Mouse (Mus musculus): ENCODE results near the gene Cntn1.
"Not testable (repeated sequence)": the region's sequence is repeated elsewhere in the genome, so short reads cannot be mapped to it uniquely, and the experiment has no call there.

Cntn1 gene

DNA sequence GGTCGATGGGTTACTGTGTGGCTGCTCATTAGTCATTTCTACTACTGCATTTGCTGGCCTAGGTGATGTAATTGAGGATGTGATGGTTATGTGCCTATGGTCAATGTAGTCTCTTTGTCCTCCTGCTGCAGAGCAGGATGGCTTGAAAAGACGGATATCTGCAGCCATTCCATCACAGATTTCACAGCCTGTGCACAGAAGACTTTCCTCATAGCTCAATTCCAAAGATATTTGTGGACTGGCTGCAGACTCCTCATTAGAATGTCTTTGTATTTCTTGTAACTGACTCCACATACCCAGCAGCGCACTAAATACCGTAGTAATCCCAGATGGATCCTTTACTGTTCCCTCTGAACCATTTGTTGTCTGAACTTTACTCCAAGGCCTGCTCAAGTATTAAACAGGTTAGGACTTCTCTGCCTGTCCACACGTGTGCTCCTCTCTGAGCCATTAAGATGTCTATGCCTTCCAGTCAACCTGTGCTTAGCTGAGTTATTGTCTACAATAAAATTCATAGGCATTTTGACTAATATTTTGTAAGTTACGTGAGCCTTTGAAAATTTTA is 220.9 kb downstream of the Cntn1 start:
- no peak for DNase-seq

GRCm38 (mm10) chr15:92276826-92277225 is 225.9 kb downstream of the Cntn1 start:
- no peak for DNase-seq

DNA sequence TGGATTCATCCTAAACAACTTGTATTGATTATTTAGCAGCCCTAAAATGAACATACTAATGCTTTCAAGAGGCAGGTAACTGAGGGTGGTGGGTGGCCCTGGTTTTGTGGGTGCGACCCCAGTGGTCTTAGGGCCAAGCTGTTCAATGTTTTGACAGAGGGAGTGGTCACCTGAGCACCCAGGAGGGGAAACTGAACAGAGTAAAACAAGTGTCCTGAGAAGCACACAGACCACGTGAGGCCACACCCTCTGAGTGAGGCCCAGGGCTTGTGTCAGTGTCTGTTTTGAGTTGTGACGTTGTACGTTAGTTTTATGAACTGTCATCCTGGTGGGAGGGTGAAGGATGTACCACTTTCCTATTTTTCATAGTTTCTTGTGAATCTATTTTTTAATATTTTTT is 227.0 kb downstream of the Cntn1 start:
- DNase-seq, result no peak

GRCm38 (mm10) chr15:92280966-92281365 is 230.0 kb downstream of the Cntn1 start:
- DNase-seq, result no peak

DNA sequence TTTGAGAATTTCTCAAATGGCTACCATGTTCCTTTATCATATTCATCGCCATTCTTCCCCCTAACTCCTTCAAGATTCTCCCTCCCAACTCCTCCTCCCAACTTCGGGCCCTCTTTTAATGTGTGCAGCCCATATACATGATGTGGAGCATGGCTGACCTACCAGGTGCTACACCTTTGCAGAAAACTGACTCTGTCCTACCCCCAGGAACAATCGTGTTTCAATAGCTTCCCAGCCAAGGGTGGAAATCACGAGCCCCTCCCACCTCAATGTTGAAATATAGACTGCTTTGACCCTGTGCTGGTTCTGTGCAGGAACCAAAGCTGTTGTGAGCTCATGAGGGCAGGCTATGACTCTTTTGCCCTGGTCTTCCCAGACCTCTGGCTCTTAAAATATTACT is 236.7 kb downstream of the Cntn1 start:
- DNase-seq, result no peak

DNA sequence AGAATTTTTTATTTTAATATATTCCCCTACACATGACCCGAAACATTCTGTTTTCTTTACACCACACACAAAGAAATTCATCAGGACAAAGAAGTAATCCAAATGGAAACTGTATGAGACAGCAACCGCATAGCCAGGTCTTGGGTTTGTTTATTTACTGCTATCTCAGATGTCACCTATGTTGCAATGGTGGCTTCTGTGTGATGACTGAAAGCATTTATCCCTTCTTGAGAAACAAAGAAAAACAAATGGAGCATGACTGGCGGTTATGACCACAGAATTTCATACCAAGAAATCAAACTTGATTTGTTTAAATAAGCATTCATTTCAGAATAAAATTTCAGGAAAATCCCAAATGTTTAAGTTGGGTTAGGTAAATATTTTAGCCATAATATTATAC is 245.5 kb downstream of the Cntn1 start:
- no peak for DNase-seq

GRCm38 (mm10) chr15:92302796-92303195 is 251.8 kb downstream of the Cntn1 start:
- DNase-seq, result no peak

DNA sequence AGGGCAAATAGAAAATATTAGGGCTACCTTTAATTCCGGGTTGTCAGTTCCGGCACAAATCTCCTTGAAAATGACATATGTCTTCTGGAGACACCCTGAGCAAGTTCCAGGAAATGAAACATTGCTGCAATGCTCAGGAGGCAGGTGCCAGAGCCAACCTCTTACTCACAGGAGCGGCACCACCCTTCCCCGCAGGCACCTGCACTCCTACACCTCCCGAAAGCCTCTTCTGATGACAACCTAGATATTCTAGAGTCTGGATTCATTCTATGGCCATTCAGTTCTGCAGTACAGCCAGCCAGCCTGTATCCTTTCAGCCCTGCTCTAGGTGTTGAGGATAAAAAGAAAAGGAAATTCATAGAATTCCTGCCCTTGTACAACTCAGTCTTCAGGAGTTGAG is 253.3 kb downstream of the Cntn1 start:
- no peak for DNase-seq

DNA sequence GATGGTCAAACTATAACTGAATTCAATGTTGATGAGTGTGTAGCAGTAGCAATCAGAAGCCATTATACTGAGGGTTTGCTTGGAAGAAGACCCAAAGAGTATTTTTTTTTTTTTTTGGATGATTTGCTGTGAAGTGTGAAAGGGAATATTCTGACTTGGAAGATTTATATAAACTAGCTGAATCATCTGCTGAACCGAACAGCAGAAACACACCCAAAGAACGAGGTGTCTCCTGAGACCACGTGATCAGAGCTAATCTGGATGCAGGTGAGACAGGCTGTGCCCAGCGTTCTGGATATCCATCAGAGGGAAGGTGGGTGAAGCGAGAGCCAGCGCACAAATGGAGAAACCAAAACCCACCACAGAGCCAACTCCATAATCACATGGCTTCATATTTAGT is 271.0 kb downstream of the Cntn1 start:
- no peak for DNase-seq

- no peak for DNase-seq
These were observed 276.1 kb downstream of the Cntn1 start for GRCm38 (mm10) chr15:92327111-92327510.

DNA sequence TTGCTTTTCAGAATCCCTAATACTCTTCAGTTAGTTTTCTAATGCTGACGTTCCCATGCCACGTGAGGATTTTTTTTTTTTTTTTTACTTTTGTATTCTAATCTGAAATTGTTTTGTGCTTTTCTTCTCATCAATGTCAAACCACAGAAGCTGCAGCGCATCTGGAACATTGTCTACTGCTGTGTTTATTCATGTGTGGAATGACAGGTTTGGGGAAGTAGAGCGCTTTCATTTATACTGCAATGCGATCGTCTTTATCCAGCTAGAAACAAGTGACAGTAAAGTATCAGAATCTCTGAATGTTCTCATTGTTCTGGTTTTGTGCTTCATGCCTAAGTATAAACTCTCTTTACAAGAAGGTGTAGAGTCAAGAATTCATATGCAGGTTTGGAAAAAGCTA is 289.3 kb downstream of the Cntn1 start:
- DNase-seq, result no peak

GRCm38 (mm10) chr15:92341424-92341823 is 290.5 kb downstream of the Cntn1 start:
- DNase-seq, result no peak

DNA sequence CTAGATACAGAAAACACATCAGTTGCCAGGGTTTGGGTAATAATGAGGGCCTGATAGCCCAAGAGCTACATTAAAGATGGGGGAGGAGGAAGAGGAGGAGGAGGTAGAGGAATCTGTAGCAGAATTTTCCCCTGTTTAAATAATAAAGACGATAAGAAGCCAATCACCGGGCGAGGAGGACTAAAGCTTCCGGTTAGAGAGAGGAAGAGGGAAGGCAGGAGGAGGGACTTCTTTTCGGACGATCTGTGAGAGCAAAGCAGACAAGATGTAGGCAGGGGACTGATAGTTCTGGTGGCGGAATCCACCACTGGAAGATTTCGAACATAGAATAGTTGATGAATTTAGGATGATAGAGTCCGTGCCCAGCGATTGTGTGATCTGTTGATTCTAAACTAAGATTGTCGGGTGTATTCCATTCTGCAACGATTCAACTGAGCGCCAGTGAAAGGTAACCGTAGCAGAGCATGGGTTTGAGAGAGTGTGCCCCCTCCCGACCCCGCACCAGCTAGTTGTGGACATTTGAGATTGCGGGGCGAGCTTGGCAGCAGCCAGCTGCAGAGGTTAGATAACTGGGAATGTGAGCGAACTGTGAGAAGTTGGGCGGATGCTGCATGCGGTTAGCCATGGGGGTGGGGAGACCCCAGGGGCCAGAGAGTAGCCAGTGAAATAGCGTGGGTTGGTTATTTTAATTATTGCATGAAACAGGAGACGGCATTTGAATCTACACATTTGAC is 293.3 kb downstream of the Cntn1 start:
- no peak for DNase-seq

GRCm38 (mm10) chr15:92347426-92347825 is 296.5 kb downstream of the Cntn1 start:
- no peak for DNase-seq

GRCm38 (mm10) chr15:92347902-92348301 is 296.9 kb downstream of the Cntn1 start:
- no peak for DNase-seq

DNA sequence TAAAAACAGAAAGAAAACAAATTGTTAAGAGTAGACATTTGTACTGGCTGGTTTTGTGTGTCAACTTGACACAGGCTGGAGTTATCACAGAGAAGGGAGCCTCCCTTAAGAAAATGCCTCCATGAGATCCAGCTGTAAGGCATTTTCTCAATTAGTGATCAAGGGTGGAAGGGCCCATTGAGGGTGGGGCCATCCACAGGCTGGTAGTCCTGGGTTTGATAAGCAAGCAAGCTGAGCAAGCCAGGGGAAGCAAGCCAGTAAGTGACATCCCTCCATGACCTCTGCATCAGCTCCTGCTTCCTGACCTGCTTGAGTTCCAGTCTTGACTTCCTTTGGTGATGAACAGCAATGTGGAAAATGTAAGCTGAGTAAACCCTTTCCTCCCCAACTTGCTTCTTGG is 297.5 kb downstream of the Cntn1 start:
- DNase-seq, result not testable (repeated sequence)

GRCm38 (mm10) chr15:92364153-92364552 is 313.2 kb downstream of the Cntn1 start:
- no peak for DNase-seq

DNA sequence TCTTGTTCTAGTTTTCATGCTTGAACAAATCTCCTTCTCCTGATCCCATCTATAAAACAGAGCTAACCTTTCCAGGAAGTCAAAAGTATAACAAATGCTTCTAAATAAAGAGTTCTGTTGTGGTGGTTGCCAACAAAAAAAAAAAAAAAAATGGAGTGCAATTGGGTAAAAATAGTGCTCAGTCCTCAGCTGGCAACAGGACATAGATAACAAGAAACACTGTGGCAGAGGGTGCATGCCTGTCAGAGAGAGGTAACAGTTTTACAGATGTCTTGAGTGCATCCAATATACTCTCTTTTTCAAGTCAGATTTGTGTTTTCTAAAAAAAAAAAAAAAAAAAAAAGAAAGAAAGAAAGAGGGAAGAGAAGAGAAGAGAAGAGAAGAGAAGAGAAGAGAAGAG is 313.6 kb downstream of the Cntn1 start:
- no peak for DNase-seq
